Mouse (Mus musculus) lung, embryonic 14.5 days (tissue): ENCODE measurements around the gene Tmem233. TPM values are rescaled to one million over a fixed set of nuclear protein-coding genes. Genes with fewer than 3 reads are reported as not detected.
A peak's percentile ranks its signal among the peaks of the same experiment; 100 is the strongest.

Experiments used
- ATAC-seq: fragments of 200-750 bp; cut with Nextera tagmentation; 2 replicates; pipeline ENCODE4 v1.8.0; 2017; ENCODE audit warnings: mild to moderate bottlenecking, moderate TSS enrichment, moderate library complexity; ENCODE audit not compliant: insufficient read depth
- DNase-seq: peaks from one replicate; pipeline ENCODE4 v3.0.0-alpha.2; 2015
- H3K27ac ChIP-seq: fragments of 300-500 bp; sonication (generic); 2 replicates; pipeline ENCODE4 v1.5.1; 2014; ENCODE audit warnings: low read depth, mild to moderate bottlenecking, moderate library complexity
- H3K27me3 ChIP-seq: fragments of 300-500 bp; sonication (generic); 2 replicates; pipeline ENCODE4 v1.6.1; 2014; ENCODE audit warnings: low read length, control low read depth; ENCODE audit not compliant: insufficient read depth
- H3K36me3 ChIP-seq: fragments of 300-500 bp; sonication (generic); 2 replicates; pipeline ENCODE4 v1.6.1; 2014; ENCODE audit warnings: control low read depth; ENCODE audit not compliant: insufficient read depth
- H3K4me1 ChIP-seq: fragments of 300-500 bp; sonication (generic); 2 replicates; pipeline ENCODE4 v1.6.1; 2014; ENCODE audit warnings: antibody characterized with exemption, control low read depth; ENCODE audit not compliant: insufficient read depth
- H3K4me2 ChIP-seq: fragments of 300-500 bp; sonication (generic); 2 replicates; pipeline ENCODE4 v1.6.1; 2014; ENCODE audit warnings: mild to moderate bottlenecking
- H3K4me3 ChIP-seq: fragments of 300-500 bp; sonication (generic); 2 replicates; pipeline ENCODE4 v1.5.1; 2014; ENCODE audit warnings: low read depth, low read length
- H3K9ac ChIP-seq: fragments of 300-500 bp; sonication (generic); 2 replicates; pipeline ENCODE4 v1.6.1; 2014
- H3K9me3 ChIP-seq: fragments of 300-500 bp; sonication (generic); 2 replicates; pipeline ENCODE4 v1.6.1; 2016; ENCODE audit warnings: low read depth, low read length, control low read depth
- CTCF ChIP-seq: IDR thresholded peaks from 2 replicates; pipeline ENCODE4 v1.5.1; 2016; ENCODE audit warnings: antibody characterized with exemption, low read depth
- whole genome bisulfite sequencing: fragments of 180-500 bp; shearing (Covaris S2); extraction: QIAGEN DNeasy Blood & Tissue Kit; methylation state at CpG from one replicate; pipeline ENCODE4 v1.1.7; 2014; 5-methylcytosine and 5-hydroxymethylcytosine counted together
- polyA plus RNA-seq: library from polyadenylated mRNA; unstranded; fragments of >200 nt; fragmentation: Nextera tagmentation; extraction: Ambion mirVana; gene quantifications from 2 replicates; pipeline ENCODE4 v1.2.1, GENCODE M21; 2014

Tmem233 gene
- polyA plus RNA-seq, 1 experiment from 2014 or later, result 0.14 TPM

- H3K27ac ChIP-seq, result no peak overlapping the region
- H3K9me3 ChIP-seq, result no peaks in the 10 kb centered on the region
- H3K4me1 ChIP-seq, result no peaks in the 10 kb centered on the region
- DNase-seq (no peak), ATAC-seq (no peak)
- H3K4me3 ChIP-seq, result no peak overlapping the region
- WGBS, result 92% methylated on average over 5 of the region's 5 CpGs
- H3K27me3 ChIP-seq, result no peaks in the 10 kb centered on the region
- no peak overlapping the region for H3K4me2 ChIP-seq
- peaks cover 91% of the 10 kb centered on the region for H3K36me3 ChIP-seq
- H3K9ac ChIP-seq, result no peak overlapping the region
- TF ChIP-seq CTCF, result no peak
Measured at GRCm38 (mm10) chr5:116016542-116016941, 66.5 kb downstream of the Tmem233 start.

GRCm38 (mm10) chr5:116014237-116014636, 68.8 kb downstream of the Tmem233 start:
- no peaks in the 10 kb centered on the region for H3K27me3 ChIP-seq
- H3K4me3 ChIP-seq, result no peak overlapping the region
- H3K36me3 ChIP-seq, result peaks cover 68% of the 10 kb centered on the region
- WGBS, result 91% methylated on average over 11 of the region's 11 CpGs
- H3K9me3 ChIP-seq, result no peaks in the 10 kb centered on the region
- H3K4me1 ChIP-seq, result no peaks in the 10 kb centered on the region
- H3K4me2 ChIP-seq, result no peak overlapping the region
- DNase-seq, result no peak
- no peak overlapping the region for H3K9ac ChIP-seq
- no peak overlapping the region for H3K27ac ChIP-seq
- no peak for TF ChIP-seq CTCF
- no peak for ATAC-seq

GRCm38 (mm10) chr5:116013821-116014220, 69.2 kb downstream of the Tmem233 start:
- DNase-seq (no peak), ATAC-seq (no peak)
- Histone ChIP-seq H3K27ac (no peak overlapping the region), H3K9me3 (no peaks in the 10 kb centered on the region), H3K9ac (no peak overlapping the region), H3K27me3 (no peaks in the 10 kb centered on the region), H3K4me3 (no peak overlapping the region), H3K36me3 (peaks cover 64% of the 10 kb centered on the region), H3K4me1 (no peaks in the 10 kb centered on the region), H3K4me2 (no peak overlapping the region)
- no peak for TF ChIP-seq CTCF
- 83% methylated on average over 8 of the region's 8 CpGs for WGBS

GRCm38 (mm10) chr5:116012503-116012902, 70.5 kb downstream of the Tmem233 start:
- Histone ChIP-seq H3K36me3 (peaks cover 54% of the 10 kb centered on the region), H3K4me1 (no peaks in the 10 kb centered on the region), H3K9me3 (no peaks in the 10 kb centered on the region), H3K4me2 (no peak overlapping the region), H3K9ac (no peak overlapping the region), H3K27ac (no peak overlapping the region), H3K27me3 (no peaks in the 10 kb centered on the region), H3K4me3 (no peak overlapping the region)
- no peak for DNase-seq
- TF ChIP-seq CTCF, result no peak
- 88% methylated on average over 7 of the region's 7 CpGs for WGBS
- no peak for ATAC-seq

- no peaks in the 10 kb centered on the region for H3K9me3 ChIP-seq
- no peak overlapping the region for H3K9ac ChIP-seq
- H3K4me2 ChIP-seq, result no peak overlapping the region
- ATAC-seq, result no peak
- no peaks in the 10 kb centered on the region for H3K27me3 ChIP-seq
- WGBS, result 90% methylated on average over 7 of the region's 7 CpGs
- DNase-seq, result no peak
- no peak for TF ChIP-seq CTCF
- H3K27ac ChIP-seq, result no peak overlapping the region
- peaks cover 54% of the 10 kb centered on the region for H3K36me3 ChIP-seq
- no peak overlapping the region for H3K4me3 ChIP-seq
- H3K4me1 ChIP-seq, result no peaks in the 10 kb centered on the region
Measured at GRCm38 (mm10) chr5:116011700-116012099, 71.3 kb downstream of the Tmem233 start.

- TF ChIP-seq CTCF, result no peak
- Histone ChIP-seq H3K4me3 (no peak overlapping the region), H3K9ac (no peak overlapping the region), H3K4me2 (no peak overlapping the region), H3K27me3 (no peaks in the 10 kb centered on the region), H3K27ac (peak overlapping the region; percentile 54; the same call in 1 of the 2 replicates), H3K9me3 (no peaks in the 10 kb centered on the region), H3K4me1 (no peaks in the 10 kb centered on the region), H3K36me3 (peaks cover 44% of the 10 kb centered on the region)
- WGBS, result 68% methylated on average over 2 of the region's 2 CpGs
- no peak for ATAC-seq
- no peak for DNase-seq
Measured at GRCm38 (mm10) chr5:116009884-116010627, 73.0 kb downstream of the Tmem233 start.

GRCm38 (mm10) chr5:116009091-116009851, 73.8 kb downstream of the Tmem233 start:
- no peaks in the 10 kb centered on the region for H3K27me3 ChIP-seq
- peaks cover 36% of the 10 kb centered on the region for H3K36me3 ChIP-seq
- H3K4me2 ChIP-seq, result no peak overlapping the region
- H3K9ac ChIP-seq, result no peak overlapping the region
- peak; percentile 26 for DNase-seq
- peak overlapping the region; percentile 54; the same call in 1 of the 2 replicates for H3K27ac ChIP-seq
- H3K4me3 ChIP-seq, result no peak overlapping the region
- H3K4me1 ChIP-seq, result no peaks in the 10 kb centered on the region
- no peak for TF ChIP-seq CTCF
- no peaks in the 10 kb centered on the region for H3K9me3 ChIP-seq
- ATAC-seq, result peak; percentile 38; the same call in 1 of the 2 replicates
- 65% methylated on average over 15 of the region's 15 CpGs for WGBS
